Mouse (Mus musculus) MEL (cell line): ENCODE results near the gene Chid1. TPM values are rescaled to one million over a fixed set of nuclear protein-coding genes. Genes with fewer than 3 reads are reported as not detected.

ENCODE experiments used
- DNase-seq: peaks from one replicate; pipeline ENCODE4 v3.0.0; 2011; ENCODE audit warnings: low read depth, low spot score
- H3K27ac ChIP-seq: 2 replicates; pipeline ENCODE4 v1.5.1; 2012; ENCODE audit warnings: low read depth, mild to moderate bottlenecking, control low read depth, low read length, moderate library complexity; ENCODE audit not compliant: control insufficient read depth
- H3K27me3 ChIP-seq, 2 experiments: fragments of 150-350 bp in 1 of 2; sonication (generic) in 1 of 2; 2 replicates each; pipeline ENCODE4 v1.6.1; 2012; ENCODE audit warnings: low read length in 2 of 2, mild to moderate bottlenecking in 2 of 2, improper control_type of control experiment in 1 of 2, moderate library complexity in 1 of 2; ENCODE audit not compliant: insufficient read depth in 2 of 2, control insufficient read depth in 1 of 2
- H3K36me3 ChIP-seq, 2 experiments: 2 replicates each; pipeline ENCODE4 v1.6.1; 2012 to 2014; ENCODE audit warnings: low read length in 2 of 2, improper control_type of control experiment in 1 of 2, inconsistent platforms in 1 of 2, mild to moderate bottlenecking in 1 of 2; ENCODE audit not compliant: insufficient read depth in 2 of 2, control insufficient read depth in 1 of 2
- H3K4me1 ChIP-seq, 2 experiments: fragments of 150-350 bp in 1 of 2; sonication (generic) in 1 of 2; 2 replicates each; pipeline ENCODE4 v1.6.1; 2012; ENCODE audit warnings: low read length in 2 of 2, improper control_type of control experiment in 1 of 2, mild to moderate bottlenecking in 1 of 2; ENCODE audit not compliant: insufficient read depth in 2 of 2, control insufficient read depth in 1 of 2
- H3K4me3 ChIP-seq, 2 experiments: fragments of 150-350 bp in 1 of 2; sonication (generic) in 1 of 2; 2 replicates each; pipeline ENCODE4 v1.5.1; 2012; ENCODE audit warnings: low read depth in 2 of 2, low read length in 2 of 2, mild to moderate bottlenecking in 2 of 2, moderate library complexity in 2 of 2, control low read depth in 1 of 2, improper control_type of control experiment in 1 of 2; ENCODE audit not compliant: control insufficient read depth in 1 of 2, insufficient read depth in 1 of 2
- H3K79me2 ChIP-seq: 2 replicates; pipeline ENCODE4 v1.6.1; 2012; ENCODE audit warnings: mild to moderate bottlenecking, low read length, moderate library complexity; ENCODE audit not compliant: control insufficient read depth, poor library complexity, insufficient read depth
- H3K9ac ChIP-seq: 2 replicates; pipeline ENCODE4 v1.6.1; 2012; ENCODE audit warnings: low read depth, mild to moderate bottlenecking, control low read depth, low read length, moderate library complexity; ENCODE audit not compliant: control insufficient read depth, poor library complexity, severe bottlenecking
- H3K9me3 ChIP-seq: fragments of 150-350 bp; sonication (generic); replicated peaks from 2 replicates; pipeline ENCODE4 v1.6.1; 2012; ENCODE audit warnings: mild to moderate bottlenecking, low read length, improper control_type of control experiment, moderate library complexity; ENCODE audit not compliant: insufficient read depth
- BHLHE40 ChIP-seq: IDR thresholded peaks from 2 replicates; pipeline ENCODE4 v1.6.1; 2012; ENCODE audit warnings: low read depth, mild to moderate bottlenecking, inconsistent platforms, low read length, improper control_type of control experiment, borderline replicate concordance
- CHD1 ChIP-seq: IDR thresholded peaks from 2 replicates; pipeline ENCODE4 v1.6.1; 2012; ENCODE audit warnings: low read depth, mild to moderate bottlenecking, inconsistent platforms, low read length, improper control_type of control experiment
- CHD2 ChIP-seq: IDR thresholded peaks from 2 replicates; pipeline ENCODE4 v1.6.1; 2011; ENCODE audit warnings: low read length, improper control_type of control experiment
- CTCF ChIP-seq, 3 experiments: IDR thresholded peaks in 2 of 3; conservative IDR thresholded peaks in 1 of 3; 2 replicates each; pipeline ENCODE4 v1.5.1; 2011 to 2012; ENCODE audit warnings: low read length in 3 of 3, low read depth in 2 of 3, mild to moderate bottlenecking in 2 of 3, improper control_type of control experiment in 1 of 3, inconsistent platforms in 1 of 3, mixed read lengths in 1 of 3, moderate library complexity in 1 of 3; ENCODE audit not compliant: control insufficient read depth in 1 of 3, insufficient read depth in 1 of 3, poor library complexity in 1 of 3, severe bottlenecking in 1 of 3
- E2F4 ChIP-seq: IDR thresholded peaks from 2 replicates; pipeline ENCODE4 v1.6.1; 2011; ENCODE audit warnings: low read depth, low read length, improper control_type of control experiment, borderline replicate concordance
- ELF1 ChIP-seq: IDR thresholded peaks from 2 replicates; pipeline ENCODE4 v1.6.1; 2014; ENCODE audit warnings: low read depth, mild to moderate bottlenecking, inconsistent platforms, low read length, improper control_type of control experiment, moderate library complexity
- EP300 ChIP-seq, 2 experiments: IDR thresholded peaks; 2 replicates each; pipeline ENCODE4 v1.6.1; 2011; ENCODE audit warnings: improper control_type of control experiment in 2 of 2, low read length in 2 of 2, low read depth in 1 of 2, mild to moderate bottlenecking in 1 of 2
- ETS1 ChIP-seq: IDR thresholded peaks from 2 replicates; pipeline ENCODE4 v1.6.1; 2012; ENCODE audit warnings: low read depth, mild to moderate bottlenecking, inconsistent platforms, low read length, improper control_type of control experiment, moderate library complexity
- GABPA ChIP-seq: IDR thresholded peaks from 2 replicates; pipeline ENCODE4 v1.6.1; 2012; ENCODE audit warnings: low read depth, mild to moderate bottlenecking, inconsistent platforms, low read length, improper control_type of control experiment, moderate library complexity
- HCFC1 ChIP-seq: IDR thresholded peaks from 2 replicates; pipeline ENCODE4 v1.6.1; 2012; ENCODE audit warnings: low read depth, mild to moderate bottlenecking, inconsistent platforms, low read length, improper control_type of control experiment, moderate library complexity
- JUND ChIP-seq: IDR thresholded peaks from 2 replicates; pipeline ENCODE4 v1.6.1; 2011; ENCODE audit warnings: low read depth, mild to moderate bottlenecking, improper control_type of control experiment, low read length
- KAT2A ChIP-seq: conservative IDR thresholded peaks from 2 replicates; pipeline ENCODE4 v1.6.1; 2012; ENCODE audit warnings: low read depth, low read length, improper control_type of control experiment, inconsistent platforms
- MAFK ChIP-seq: IDR thresholded peaks from 2 replicates; pipeline ENCODE4 v1.6.1; 2011; ENCODE audit warnings: low read depth, mild to moderate bottlenecking, low read length, improper control_type of control experiment, borderline replicate concordance
- MAX ChIP-seq: IDR thresholded peaks from 2 replicates; pipeline ENCODE4 v1.6.1; 2011; ENCODE audit warnings: low read length, improper control_type of control experiment
- MEF2A ChIP-seq: IDR thresholded peaks from 2 replicates; pipeline ENCODE4 v1.6.1; 2014; ENCODE audit warnings: low read depth, mild to moderate bottlenecking, inconsistent platforms, low read length, improper control_type of control experiment; ENCODE audit not compliant: poor library complexity, insufficient replicate concordance, severe bottlenecking; ENCODE audit errors: extremely low read depth
- MXI1 ChIP-seq: IDR thresholded peaks from 2 replicates; pipeline ENCODE4 v1.6.1; 2011; ENCODE audit warnings: mild to moderate bottlenecking, low read depth, low read length, improper control_type of control experiment
- MYB ChIP-seq: IDR thresholded peaks from 2 replicates; pipeline ENCODE4 v1.6.1; 2011; ENCODE audit warnings: mild to moderate bottlenecking, low read depth, low read length, improper control_type of control experiment
- MYC ChIP-seq: IDR thresholded peaks from 2 replicates; pipeline ENCODE4 v1.6.1; 2011; ENCODE audit warnings: low read depth, mild to moderate bottlenecking, low read length, improper control_type of control experiment, moderate library complexity
- NELFE ChIP-seq: IDR thresholded peaks from 2 replicates; pipeline ENCODE4 v1.6.1; 2011; ENCODE audit warnings: low read depth, low read length, improper control_type of control experiment
- NRF1 ChIP-seq: IDR thresholded peaks from 2 replicates; pipeline ENCODE4 v1.6.1; 2014; ENCODE audit warnings: low read depth, mild to moderate bottlenecking, inconsistent platforms, low read length, improper control_type of control experiment, moderate library complexity; ENCODE audit not compliant: poor library complexity, insufficient read depth, severe bottlenecking
- POLR2A ChIP-seq, 2 experiments: IDR thresholded peaks; 2 replicates each; pipeline ENCODE4 v1.6.1; 2011 to 2012; ENCODE audit warnings: low read length in 2 of 2, mild to moderate bottlenecking in 2 of 2, control low read depth in 1 of 2, improper control_type of control experiment in 1 of 2, low read depth in 1 of 2, moderate library complexity in 1 of 2; ENCODE audit not compliant: control insufficient read depth in 1 of 2, insufficient read depth in 1 of 2, poor library complexity in 1 of 2
- POLR2AphosphoS2 ChIP-seq: IDR thresholded peaks from 2 replicates; pipeline ENCODE4 v1.6.1; 2011; ENCODE audit warnings: low read length, improper control_type of control experiment
- POLR2AphosphoS5 ChIP-seq: IDR thresholded peaks from 2 replicates; pipeline ENCODE4 v1.6.1; 2012; ENCODE audit warnings: low read depth, borderline replicate concordance, mild to moderate bottlenecking, inconsistent platforms, low read length, moderate library complexity, mixed read lengths
- RAD21 ChIP-seq: IDR thresholded peaks from 2 replicates; pipeline ENCODE4 v1.6.1; 2011; ENCODE audit warnings: mild to moderate bottlenecking, low read depth, low read length, improper control_type of control experiment
- RCOR1 ChIP-seq: IDR thresholded peaks from 2 replicates; pipeline ENCODE4 v1.6.1; 2012; ENCODE audit warnings: low read depth, mild to moderate bottlenecking, inconsistent platforms, low read length, improper control_type of control experiment
- SIN3A ChIP-seq: IDR thresholded peaks from 2 replicates; pipeline ENCODE4 v1.6.1; 2012; ENCODE audit warnings: low read length, improper control_type of control experiment, inconsistent platforms
- SMC3 ChIP-seq: IDR thresholded peaks from 2 replicates; pipeline ENCODE4 v1.6.1; 2011; ENCODE audit warnings: low read depth, low read length, improper control_type of control experiment
- TAL1 ChIP-seq: IDR thresholded peaks from 2 replicates; pipeline ENCODE4 v1.6.1; 2012; ENCODE audit warnings: mild to moderate bottlenecking, inconsistent platforms, low read length, moderate library complexity, mixed read lengths
- TBP ChIP-seq: IDR thresholded peaks from 2 replicates; pipeline ENCODE4 v1.8.0; 2011; ENCODE audit warnings: low read depth, low read length, improper control_type of control experiment
- UBTF ChIP-seq: IDR thresholded peaks from 2 replicates; pipeline ENCODE4 v1.6.1; 2012; ENCODE audit warnings: low read depth, mild to moderate bottlenecking, inconsistent platforms, low read length, improper control_type of control experiment, moderate library complexity, borderline replicate concordance; ENCODE audit not compliant: insufficient read depth
- USF1 ChIP-seq: IDR thresholded peaks from 2 replicates; pipeline ENCODE4 v1.6.1; 2014; ENCODE audit warnings: low read depth, mild to moderate bottlenecking, inconsistent platforms, low read length, improper control_type of control experiment, moderate library complexity
- USF2 ChIP-seq, 2 experiments: IDR thresholded peaks; 2 replicates each; pipeline ENCODE4 v1.6.1; 2011 to 2012; ENCODE audit warnings: improper control_type of control experiment in 2 of 2, low read length in 2 of 2, borderline replicate concordance in 1 of 2, inconsistent platforms in 1 of 2, low read depth in 1 of 2, mild to moderate bottlenecking in 1 of 2; ENCODE audit not compliant: insufficient read depth in 1 of 2
- ZC3H11A ChIP-seq: IDR thresholded peaks from 2 replicates; pipeline ENCODE4 v1.6.1; 2012; ENCODE audit warnings: low read depth, mild to moderate bottlenecking, inconsistent platforms, low read length, improper control_type of control experiment
- ZKSCAN1 ChIP-seq: IDR thresholded peaks from 2 replicates; pipeline ENCODE4 v1.6.1; 2012; ENCODE audit warnings: low read depth, mild to moderate bottlenecking, inconsistent platforms, low read length, improper control_type of control experiment, moderate library complexity
- ZMIZ1 ChIP-seq: IDR thresholded peaks from 2 replicates; pipeline ENCODE4 v1.6.1; 2012; ENCODE audit warnings: low read depth, mild to moderate bottlenecking, inconsistent platforms, low read length, improper control_type of control experiment, moderate library complexity
- ZNF384 ChIP-seq: IDR thresholded peaks from 2 replicates; pipeline ENCODE4 v1.6.1; 2012; ENCODE audit warnings: low read depth, mild to moderate bottlenecking, inconsistent platforms, low read length, improper control_type of control experiment
- polyA plus RNA-seq, 2 experiments: library from polyadenylated mRNA; stranded (reverse) in 1 of 2; unstranded in 1 of 2; fragments of >175 nt in 1 of 2; fragments of >200 nt in 1 of 2; gene quantifications; 2 replicates each; pipeline versions ENCODE4 v1.2.1 to v1.2.4; 2012; ENCODE audit warnings: low replicate concordance in 2 of 2, low read depth in 1 of 2; ENCODE audit not compliant: insufficient read length in 2 of 2, insufficient read depth in 1 of 2, missing spikeins in 1 of 2
- total RNA-seq: library from RNA; depleted of rRNA; stranded (reverse); fragments of 300-350 nt; gene quantifications from 2 replicates; pipeline ENCODE4 v1.2.3, GENCODE M21; 2012

Chid1 gene
- total and polyA plus RNA-seq, 3 experiments = 36.1 to 46.7 TPM; not detected in 1

DNA sequence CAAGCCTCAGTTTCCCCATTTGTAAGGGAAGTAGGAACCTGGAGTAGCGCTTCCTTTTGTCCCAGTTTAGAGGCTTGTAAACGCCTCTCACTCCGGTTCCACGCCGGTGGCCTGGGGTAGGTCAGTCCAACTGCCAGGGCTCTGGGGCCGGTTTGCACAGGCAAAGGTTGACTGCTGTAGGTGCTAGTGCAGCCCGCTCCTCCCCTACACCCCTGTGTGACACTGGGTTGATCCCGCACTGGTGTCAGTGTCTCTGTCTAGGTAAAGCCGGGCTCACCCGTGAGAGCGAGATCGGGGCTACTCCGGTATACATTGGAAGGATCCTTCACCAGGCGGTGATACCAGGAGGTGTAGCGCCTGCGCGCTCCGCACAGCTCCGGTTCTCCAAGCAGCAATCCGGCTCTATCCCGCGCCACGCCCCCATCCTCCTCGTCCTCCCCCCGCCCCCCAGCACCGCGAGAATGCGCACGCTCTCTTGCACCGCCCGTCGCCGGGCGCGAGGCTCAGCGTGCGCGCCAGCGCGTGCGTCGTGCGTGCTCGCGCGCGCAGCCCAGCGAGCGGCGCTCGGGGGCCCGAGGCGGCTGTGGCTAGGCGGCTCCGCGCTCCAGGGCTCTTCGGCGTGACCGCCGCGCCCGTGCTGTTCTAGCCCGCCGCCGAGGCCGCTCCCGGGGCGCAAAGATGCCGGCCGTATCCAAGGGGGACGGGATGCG is 22.2 kb upstream of the Chid1 start, which contains the start of gene Ap2a2:
Ap2a2 (plus strand) TSS at position 492 of the 710 bp plus-strand sequence.
- Histone ChIP-seq H3K9me3 (no peaks in the 10 kb centered on the region), H3K79me2 (peaks cover 35% of the 10 kb centered on the region), H3K27me3 (no peaks in the 10 kb centered on the region), H3K4me3 (peak within 1 kb of the TSS; percentile 89 to 94), H3K4me1 (peaks cover 20 to 35% of the 10 kb centered on the region in 2 experiments), H3K36me3 (peaks cover 0 to 35% of the 10 kb centered on the region in 2 experiments; a peak in 3 of 4 replicates), H3K27ac (peak within 1 kb of the TSS; percentile 88), H3K9ac (peak within 1 kb of the TSS; percentile 95)
- DNase-seq = peak; percentile 97
- no peak for TF ChIP-seq UBTF
- TF ChIP-seq USF2 (IDR thresholded peaks at IDR 0.05; ENCODE audit: borderline replicate concordance in 1 of 2, insufficient read depth in 1 of 2, low read depth in 1 of 2, low read length in 2 of 2) = no peak
- peak; percentile 69 for TF ChIP-seq ZMIZ1
- peak; percentile 78 for TF ChIP-seq NRF1
- TF ChIP-seq NELFE = peak; percentile 95
- no peak for TF ChIP-seq TAL1
- no peak for TF ChIP-seq ETS1
- no peak for TF ChIP-seq ZC3H11A
- TF ChIP-seq CHD1 = no peak
- no peak for TF ChIP-seq RAD21
- TF ChIP-seq RCOR1 = no peak
- no peak for TF ChIP-seq BHLHE40
- peak; percentile 68; the same call in 1 of the 2 replicates for TF ChIP-seq TBP
- TF ChIP-seq POLR2AphosphoS5 = no peak
- TF ChIP-seq GABPA = no peak
- TF ChIP-seq MAX = no peak
- TF ChIP-seq MEF2A = no peak
- no peak for TF ChIP-seq CHD2
- no peak for TF ChIP-seq ELF1
- no peak for TF ChIP-seq SMC3
- TF ChIP-seq MYC = no peak
- TF ChIP-seq CTCF (IDR thresholded peaks at IDR 0.05 in 2 of 3, conservative IDR thresholded peaks at IDR 0.05 in 1 of 3; ENCODE audit: control insufficient read depth in 1 of 3, insufficient read depth in 1 of 3, low read depth in 2 of 3, low read length in 3 of 3, poor library complexity in 1 of 3, severe bottlenecking in 1 of 3) = no peak
- TF ChIP-seq E2F4 = no peak
- TF ChIP-seq JUND = no peak
- no peak for TF ChIP-seq ZKSCAN1
- TF ChIP-seq ZNF384 = no peak
- no peak for TF ChIP-seq MAFK
- TF ChIP-seq USF1 = no peak; the same call in 1 of the 2 replicates
- TF ChIP-seq SIN3A = peak; percentile 46
- TF ChIP-seq EP300 (IDR thresholded peaks at IDR 0.05; ENCODE audit: low read depth in 1 of 2, low read length in 2 of 2) = no peak
- peak; percentile 54; the same call in 1 of the 2 replicates for TF ChIP-seq MXI1
- peak; percentile 82 to 93 for TF ChIP-seq POLR2A (IDR thresholded peaks at IDR 0.05; ENCODE audit: control insufficient read depth in 1 of 2, insufficient read depth in 1 of 2, low read depth in 1 of 2, low read length in 2 of 2, poor library complexity in 1 of 2)
- peak; percentile 68; the same call in 1 of the 2 replicates for TF ChIP-seq POLR2AphosphoS2
- TF ChIP-seq HCFC1 = no peak; the same call in 1 of the 2 replicates
- TF ChIP-seq MYB = no peak
- no peak for TF ChIP-seq KAT2A
